Mouse (Mus musculus) lung, adult 2 months (tissue): ENCODE data around the gene Zdhhc15.

Source experiments
- CTCF ChIP-seq: fragments of 200-500 bp; IDR thresholded peaks from 2 replicates; pipeline ENCODE4 v1.5.1; 2011; ENCODE audit warnings: mild to moderate bottlenecking, low read length, control low read depth; ENCODE audit not compliant: insufficient read depth
- POLR2A ChIP-seq: fragments of 200-500 bp; IDR thresholded peaks from 2 replicates; pipeline ENCODE4 v1.6.1; 2011; ENCODE audit warnings: low read depth, mild to moderate bottlenecking, control low read depth, low read length, borderline replicate concordance; ENCODE audit errors: extremely low read depth

DNA sequence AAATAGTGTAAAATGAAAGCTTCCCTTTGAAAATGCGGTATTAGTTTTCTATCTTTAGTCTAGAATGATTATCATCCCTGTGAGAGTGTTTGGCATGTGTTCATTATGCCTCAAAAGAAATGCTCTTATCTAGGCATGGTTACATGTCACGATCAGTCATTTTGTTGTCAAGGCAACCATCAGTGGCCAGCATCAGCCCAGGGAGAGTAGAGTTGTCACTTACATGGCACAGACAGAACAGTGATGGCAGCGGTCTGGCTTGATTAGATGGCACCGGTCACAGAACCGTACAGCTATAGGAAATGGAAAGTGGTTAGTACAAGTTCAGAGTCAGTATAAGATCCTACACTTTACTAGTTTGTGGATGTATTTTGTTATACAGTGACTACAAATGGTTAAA, 96.9 kb downstream of the Zdhhc15 start:
- TF ChIP-seq CTCF (no peak), POLR2A (no peak)
